Mouse (Mus musculus) adrenal gland, postnatal 4 days (tissue): ENCODE data around the gene Dkkl1. TPM values are rescaled to one million over a fixed set of nuclear protein-coding genes. Genes with fewer than 3 reads are reported as not detected.
A peak's percentile ranks its signal among the peaks of the same experiment; 100 is the strongest.
"Not testable (repeated sequence)": the region's sequence is repeated elsewhere in the genome, so short reads cannot be mapped to it uniquely, and the experiment has no call there.

ENCODE experiments used
- DNase-seq, 2 experiments: peaks; one replicate each; pipeline ENCODE4 v3.0.0; 2021 to 2022; ENCODE audit warnings: low spot score in 2 of 2, mixed read lengths in 2 of 2
- total RNA-seq, 2 experiments: library from RNA; stranded (reverse); gene quantifications; 2 replicates each; pipeline ENCODE4 v1.2.3; 2021

The Dkkl1 gene
- total RNA-seq, 2 experiments from 2014 or later: 0.78 TPM; not detected in 1

DNA sequence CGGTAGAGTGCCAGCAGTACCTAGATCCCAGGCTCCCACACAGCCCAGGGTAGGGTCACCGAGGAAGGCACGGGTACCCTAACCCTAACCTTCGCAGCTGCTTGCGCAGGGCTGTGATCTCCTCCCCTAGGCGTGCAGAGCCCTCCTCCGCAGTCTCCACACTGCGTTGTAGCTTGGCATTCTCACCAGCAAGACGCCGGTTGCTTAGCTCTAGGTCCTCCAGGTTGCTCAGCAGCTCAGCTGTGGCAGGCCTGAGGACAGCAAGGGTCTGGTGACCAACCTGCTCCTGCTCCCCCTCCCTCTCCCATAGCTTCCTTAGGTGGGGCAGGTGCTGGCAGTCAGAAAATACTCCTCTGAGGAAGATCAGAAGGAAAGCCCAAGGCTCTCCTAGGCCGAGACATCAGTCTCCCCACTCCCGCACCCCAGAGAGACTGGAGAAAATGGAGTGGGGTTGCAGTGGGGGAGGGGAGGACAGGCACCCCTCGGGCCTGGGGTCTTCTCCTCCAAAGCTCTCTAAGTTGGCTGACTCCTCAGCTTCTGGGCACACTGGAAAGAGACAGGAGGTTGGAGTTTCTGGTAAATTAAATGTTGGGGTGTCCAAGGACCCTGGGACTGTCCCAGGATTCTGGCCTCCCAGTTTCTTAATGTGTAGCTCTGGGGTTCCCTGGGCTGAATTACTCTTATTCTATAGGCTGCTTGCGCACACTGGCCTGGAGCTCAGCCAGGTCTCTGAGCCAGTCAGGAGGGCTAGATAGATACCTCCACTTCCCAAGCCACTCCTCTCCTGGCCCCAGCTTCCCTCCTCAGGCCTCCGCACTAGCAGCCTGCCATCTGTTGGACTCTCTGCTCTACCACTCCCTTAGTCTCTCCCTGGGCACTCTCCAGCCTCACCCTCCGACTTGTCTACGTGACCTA is 17.8 kb downstream of the Dkkl1 start:
- DNase-seq: no peak

- no peak for DNase-seq
Measured at GRCm38 (mm10) chr7:45193406-45193805, 18.5 kb downstream of the Dkkl1 start.

DNA sequence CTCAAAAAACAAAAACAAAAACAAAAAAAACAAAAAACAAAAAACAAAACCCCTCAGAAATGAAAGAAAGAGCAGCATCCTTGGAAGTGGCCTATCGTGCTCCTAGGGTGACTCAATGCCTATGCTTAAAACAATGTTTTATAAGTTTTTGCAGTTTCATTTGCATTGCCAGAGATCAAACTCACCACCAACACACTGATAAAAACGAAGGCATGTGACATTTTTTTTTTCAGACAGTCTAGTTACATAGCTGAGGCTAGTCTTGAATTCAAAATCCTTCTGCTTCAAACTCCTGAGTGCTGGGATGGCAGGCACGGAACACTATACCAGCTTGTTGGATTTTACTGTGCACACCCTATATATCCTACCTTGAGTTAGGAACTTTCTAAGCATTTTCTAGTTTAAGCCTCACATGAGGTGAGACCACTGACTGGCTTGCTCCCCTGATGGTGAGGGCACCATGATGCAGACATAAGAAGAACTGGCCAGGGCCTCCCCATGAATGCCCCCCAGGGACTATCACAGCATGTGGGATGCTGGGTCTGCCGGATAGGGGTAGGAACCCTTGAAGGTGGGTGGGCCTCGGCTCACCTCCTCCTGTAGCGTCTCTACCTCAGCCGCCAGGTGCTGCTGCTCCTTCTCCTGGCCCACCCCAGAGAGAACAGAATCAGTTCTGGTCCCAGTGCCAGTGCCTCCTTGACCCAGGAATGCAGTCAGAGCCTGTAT is 19.2 kb downstream of the Dkkl1 start:
- no peak for DNase-seq

- no peak for DNase-seq
Measured at GRCm38 (mm10) chr7:45191803-45192363, 20.1 kb downstream of the Dkkl1 start.

- DNase-seq: no peak
Measured at GRCm38 (mm10) chr7:45191161-45191560, 20.8 kb downstream of the Dkkl1 start.

GRCm38 (mm10) chr7:45190186-45190585 is 21.8 kb downstream of the Dkkl1 start:
- DNase-seq: no peak

DNA sequence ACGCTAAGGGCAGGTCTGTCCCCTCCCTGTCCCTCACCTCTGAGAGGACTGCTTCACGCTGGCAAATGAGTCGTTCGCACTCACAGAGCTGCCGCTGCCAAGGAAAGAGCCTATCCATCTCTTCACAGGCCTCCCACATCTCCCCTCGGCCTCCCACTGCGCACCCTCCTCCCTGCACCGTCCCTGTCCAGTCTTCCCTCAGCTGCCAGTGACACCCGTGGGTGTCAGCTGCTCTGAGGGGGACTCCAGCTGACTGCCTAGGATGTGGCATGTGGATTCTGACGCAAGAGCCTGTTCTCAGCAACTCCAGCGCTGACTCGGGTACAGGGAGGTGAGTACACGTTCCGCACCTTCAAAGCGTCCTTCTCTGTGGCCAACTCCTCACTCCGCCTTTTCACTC is 22.3 kb downstream of the Dkkl1 start:
- DNase-seq: no peak

DNA sequence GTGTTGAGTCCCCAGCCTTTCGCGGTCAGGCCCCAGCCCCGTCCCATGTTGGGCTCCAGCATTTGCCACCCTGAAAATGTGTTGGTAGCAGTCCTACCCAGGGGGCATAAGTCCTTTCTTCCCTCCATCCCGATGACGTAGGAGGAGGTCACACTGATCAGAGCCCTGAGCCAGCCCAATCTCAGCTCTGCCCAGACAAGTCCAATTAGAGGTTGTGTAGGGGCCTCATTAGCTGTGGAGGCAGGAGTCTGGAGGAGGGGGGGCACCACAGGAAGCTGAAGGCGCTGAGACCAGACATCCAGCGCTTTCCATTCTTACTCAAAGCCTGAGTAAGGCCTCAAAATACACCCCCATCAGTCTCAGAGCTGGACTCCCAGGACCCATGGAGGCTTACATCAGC is 26.0 kb downstream of the Dkkl1 start:
- no peak for DNase-seq

DNA sequence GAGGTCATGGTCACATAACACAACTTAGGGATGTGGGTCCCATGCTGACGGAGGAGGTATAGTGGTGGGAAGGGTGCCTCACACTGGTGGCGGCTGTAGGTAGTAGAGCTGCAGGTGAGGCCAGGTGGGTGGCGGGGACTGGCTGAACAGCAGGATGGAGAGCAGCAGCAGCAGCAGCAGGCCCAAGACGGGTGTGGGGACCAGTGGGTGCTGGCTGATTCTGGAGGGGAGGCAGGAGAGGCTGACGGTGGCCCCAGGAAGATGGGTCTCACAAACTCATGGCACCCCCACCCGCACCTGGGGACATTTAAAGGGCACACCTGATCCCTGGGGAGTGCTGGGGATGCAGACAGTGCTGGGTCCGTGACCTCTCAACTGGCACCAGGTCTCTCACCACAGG is 28.3 kb downstream of the Dkkl1 start:
- DNase-seq: no peak

DNA sequence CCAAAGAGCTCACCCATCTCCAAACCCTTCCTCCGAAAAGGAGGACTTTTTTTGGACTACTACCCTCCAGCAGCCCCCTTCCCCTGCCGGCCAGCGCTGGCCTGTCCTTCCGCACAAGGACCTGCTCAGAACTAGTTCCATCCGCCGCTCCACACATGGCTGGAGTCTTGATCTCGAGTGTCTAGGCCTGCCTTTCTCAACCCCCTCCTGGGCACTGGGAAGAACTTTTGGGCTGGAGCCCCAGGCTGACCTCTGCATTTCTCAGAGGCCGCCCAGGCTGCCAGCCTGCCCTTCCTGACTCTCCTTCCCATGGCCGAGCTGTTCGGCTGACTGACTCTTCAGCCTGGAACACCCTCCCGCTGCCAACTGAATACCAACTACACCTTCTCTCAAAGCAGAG is 29.3 kb downstream of the Dkkl1 start:
- DNase-seq: no peak

DNA sequence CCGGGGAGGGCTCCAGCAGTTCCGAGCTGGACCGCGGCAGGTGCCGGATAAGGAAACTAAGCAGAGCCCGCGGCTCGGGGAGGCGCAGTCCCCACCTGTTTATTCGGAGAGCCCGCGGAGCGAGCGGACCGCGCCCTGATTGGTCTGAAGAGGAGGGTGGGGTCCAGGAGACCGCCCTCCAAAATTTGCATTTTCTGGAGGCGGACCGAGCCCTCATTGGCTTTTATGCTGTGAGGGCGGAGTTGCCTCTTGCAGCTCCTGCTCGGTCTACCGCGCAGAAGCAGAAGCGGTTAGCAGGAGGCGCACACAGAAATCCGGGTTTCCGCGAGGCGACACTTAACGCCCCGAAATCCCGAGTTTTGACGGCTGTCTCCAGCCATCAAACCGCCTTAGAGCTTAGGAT is 29.7 kb downstream of the Dkkl1 start:
- peak; percentile 64 to 69 for DNase-seq

DNA sequence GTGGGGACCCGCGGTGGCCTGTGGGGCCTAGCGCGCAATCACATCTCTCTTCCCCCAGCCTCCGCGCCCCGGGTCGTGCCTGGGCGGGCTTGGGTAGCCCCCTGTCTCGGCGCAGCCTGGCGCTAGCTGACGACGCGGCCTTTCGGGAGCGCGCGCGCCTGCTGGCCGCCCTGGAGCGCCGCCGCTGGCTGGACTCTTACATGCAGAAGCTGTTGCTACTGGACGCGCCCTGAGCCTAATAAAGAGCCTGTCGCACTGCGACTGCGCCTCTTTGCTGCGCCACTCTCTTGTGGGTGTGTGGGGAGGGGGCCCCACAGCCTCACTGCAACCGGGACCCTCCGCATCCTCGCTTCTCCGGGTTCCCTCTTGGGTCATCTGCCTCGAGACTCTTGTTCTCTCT is 30.4 kb downstream of the Dkkl1 start:
- no peak for DNase-seq

DNA sequence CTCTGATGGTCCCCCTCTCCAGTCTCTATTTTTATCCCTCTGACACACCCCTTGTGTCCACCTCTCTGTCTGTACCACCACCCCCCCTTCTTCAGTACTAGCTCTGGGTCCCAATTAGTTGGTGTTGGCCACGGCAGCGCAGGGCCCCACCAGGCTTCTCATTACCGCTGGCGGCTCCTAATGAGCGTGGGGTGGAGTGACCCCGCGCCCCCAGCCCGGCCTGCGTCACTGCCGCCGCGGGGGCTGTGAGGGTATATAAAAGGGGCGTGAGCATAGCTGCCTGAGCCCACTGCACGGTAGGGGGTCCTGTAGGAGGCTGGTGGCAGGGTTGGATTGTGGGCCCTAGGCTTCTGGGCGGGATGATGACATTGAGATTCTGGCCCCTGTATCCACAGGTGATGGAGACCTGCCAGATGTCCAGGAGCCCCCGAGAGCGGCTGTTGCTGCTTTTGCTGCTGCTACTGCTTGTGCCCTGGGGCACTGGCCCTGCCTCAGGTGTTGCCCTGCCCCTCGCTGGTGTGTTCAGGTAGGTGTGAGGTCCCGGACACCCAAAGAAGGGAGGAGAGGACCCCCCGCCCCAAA is 31.0 kb downstream of the Dkkl1 start, which contains the start of gene Pth2:
TSS of gene Pth2 (plus strand) at position 100 of the 582 bp plus-strand sequence.
- no peak for DNase-seq

GRCm38 (mm10) chr7:45179469-45179868 is 32.5 kb downstream of the Dkkl1 start, which contains the start of gene Gfy:
Gene Gfy (minus strand): TSS chr7:45179569.
- DNase-seq: no peak

DNA sequence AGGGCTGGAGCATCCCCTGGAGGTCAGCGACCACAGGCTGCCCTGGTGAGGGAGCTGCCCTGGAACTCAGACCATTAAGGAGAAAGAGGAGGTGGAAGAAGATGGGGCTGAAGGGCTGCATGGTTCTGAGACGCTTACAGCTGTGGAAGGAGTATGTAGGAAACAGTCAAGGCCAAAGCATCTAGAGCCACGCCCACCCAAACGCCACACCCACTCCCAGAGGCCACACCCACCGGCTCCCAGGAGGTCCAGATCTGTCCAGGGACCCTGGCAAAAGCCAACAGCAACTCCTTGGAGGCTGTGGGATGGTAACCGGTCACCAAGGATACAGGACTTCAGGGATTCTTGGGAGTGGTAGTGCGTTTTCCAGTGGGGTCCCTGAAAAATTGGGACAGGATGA is 33.4 kb downstream of the Dkkl1 start:
- DNase-seq: no peak

- no peak for DNase-seq
Measured at GRCm38 (mm10) chr7:45176356-45176755, 35.6 kb downstream of the Dkkl1 start.

DNA sequence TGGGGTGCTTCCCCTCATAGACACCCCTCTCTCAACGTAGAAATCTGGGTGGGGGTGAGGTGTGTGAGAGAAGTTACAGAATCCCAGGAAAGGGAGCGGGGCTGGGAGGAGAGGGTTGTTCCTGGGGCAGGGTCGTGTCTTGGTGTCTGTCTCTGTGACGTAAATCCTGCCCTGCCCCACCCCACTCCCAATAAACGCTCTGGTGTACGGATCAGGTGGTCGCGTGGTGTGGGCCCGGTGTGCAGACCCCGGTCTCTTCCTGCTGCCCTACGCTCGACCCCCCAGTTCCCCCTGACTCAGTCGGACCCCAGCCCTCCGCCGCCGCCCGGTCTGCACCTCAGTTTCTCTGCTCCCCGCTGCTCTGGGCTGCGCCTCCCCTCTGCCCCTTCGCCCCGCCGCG is 36.0 kb downstream of the Dkkl1 start:
- DNase-seq: no peak

DNA sequence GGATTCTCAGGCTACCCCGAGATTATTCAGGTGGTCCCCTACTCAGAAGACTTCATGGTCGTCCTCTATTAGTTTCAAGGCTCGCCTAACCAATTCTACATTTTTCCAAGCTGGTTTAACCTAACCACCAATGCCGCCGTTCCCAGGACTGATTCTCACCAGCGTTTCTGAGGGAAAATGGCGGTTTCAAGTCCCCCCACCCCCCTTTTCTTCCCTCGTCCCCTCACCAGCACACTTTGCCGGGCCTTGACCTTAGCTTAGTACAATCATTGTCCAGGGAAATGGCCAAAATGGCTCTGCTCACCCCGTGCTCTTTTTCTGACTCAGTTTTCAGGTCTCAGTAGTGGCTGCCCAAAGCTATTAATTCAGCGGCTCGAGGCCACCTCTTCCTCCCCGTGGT is 36.5 kb downstream of the Dkkl1 start:
- DNase-seq: no peak

DNA sequence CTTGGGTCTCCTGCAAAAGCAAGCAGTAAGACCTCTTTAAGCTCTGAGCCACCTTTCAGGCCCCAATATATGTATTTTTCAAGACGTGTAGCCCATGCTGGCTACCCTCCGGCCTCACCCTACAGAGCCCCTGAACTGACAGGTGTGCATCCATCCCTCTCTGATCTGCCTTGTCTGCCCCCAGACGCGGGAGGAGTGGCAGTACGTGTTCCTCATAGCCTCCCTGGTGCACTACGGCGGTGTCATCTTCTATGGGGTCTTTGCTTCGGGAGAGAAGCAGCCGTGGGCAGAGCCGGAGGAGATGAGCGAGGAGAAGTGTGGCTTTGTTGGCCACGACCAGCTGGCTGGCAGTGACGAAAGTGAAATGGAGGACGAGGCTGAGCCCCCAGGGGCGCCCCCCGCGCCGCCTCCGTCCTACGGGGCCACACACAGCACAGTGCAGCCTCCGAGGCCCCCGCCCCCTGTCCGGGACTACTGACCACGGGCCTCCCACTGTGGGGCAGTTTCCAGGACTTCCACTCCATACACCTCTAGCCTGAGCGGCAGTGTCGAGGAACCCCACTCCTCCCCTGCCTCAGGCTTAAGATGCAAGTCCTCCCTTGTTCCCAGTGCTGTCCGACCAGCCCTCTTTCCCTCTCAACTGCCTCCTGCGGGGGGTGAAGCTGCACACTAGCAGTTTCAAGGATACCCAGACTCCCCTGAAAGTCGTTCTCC is 37.2 kb downstream of the Dkkl1 start:
- no peak for DNase-seq

GRCm38 (mm10) chr7:45173772-45174171 is 38.2 kb downstream of the Dkkl1 start:
- DNase-seq: not testable (repeated sequence)

- no peak for DNase-seq
Measured at GRCm38 (mm10) chr7:45172974-45173373, 39.0 kb downstream of the Dkkl1 start.
